Mouse (Mus musculus) spleen, adult 2 months (tissue): ENCODE data around the gene Ssmem1.

Experiments
- CTCF ChIP-seq: fragments of 200-500 bp; IDR thresholded peaks from 2 replicates; pipeline ENCODE4 v1.5.1; 2011; ENCODE audit warnings: mild to moderate bottlenecking, inconsistent platforms; ENCODE audit not compliant: insufficient read depth, insufficient read length, insufficient replicate concordance; ENCODE audit errors: extremely low read depth
- POLR2A ChIP-seq: fragments of 200-500 bp; IDR thresholded peaks from 2 replicates; pipeline ENCODE4 v1.6.1; 2011; ENCODE audit warnings: low read depth, low read length, inconsistent platforms

- TF ChIP-seq POLR2A (no peak), CTCF (no peak)
Observed at GRCm38 (mm10) chr6:30551193-30551515, 41.5 kb downstream of the Ssmem1 start.
